Mouse (Mus musculus): ENCODE data around the gene Nr1d1. TPM values are rescaled to one million over a fixed set of nuclear protein-coding genes. Genes with fewer than 3 reads are reported as not detected.
A peak's percentile ranks its signal among the peaks of the same experiment; 100 is the strongest.

The Nr1d1 gene
- 3.8 and 3.9 TPM in 2 replicates for polyA plus RNA-seq (2014; fragmentation: Nextera tagmentation; extraction: Ambion mirVana)

GRCm38 (mm10) chr11:98774582-98775347 lies at the start of gene Nr1d1:
Gene Nr1d1, minus strand, starts transcription at chr11:98775333.
- Histone ChIP-seq H3K36me3 (ENCODE audit: control insufficient read depth, insufficient read depth, low read length) (peaks cover 10% of the 10 kb centered on the region; the same call in 1 of the 2 replicates), H3K4me1 (ENCODE audit: control insufficient read depth, insufficient read depth, low read length) (peaks cover 34% of the 10 kb centered on the region), H3K4me2 (ENCODE audit: low read depth, low read length) (peak within 1 kb of the TSS; percentile 84), H3K9ac (replicated peaks; ENCODE audit: low read depth, low read length) (peak within 1 kb of the TSS; percentile 51), H3K9me3 (ENCODE audit: control insufficient read depth, low read length) (no peaks in the 10 kb centered on the region), H3K4me3 (ENCODE audit: low read depth, low read length) (peak within 1 kb of the TSS; percentile 39), H3K27me3 (ENCODE audit: control insufficient read depth, insufficient read depth, low read length) (no peaks in the 10 kb centered on the region), H3K27ac (ENCODE audit: low read depth, low read length) (peak within 1 kb of the TSS; percentile 64)
- ATAC-seq (ENCODE audit: low read depth), result peak; percentile 32
- WGBS, result under 1% methylated on average over 22 of the region's 22 CpGs

- WGBS, result 97% methylated on average over 5 of the region's 5 CpGs
- H3K36me3 ChIP-seq (ENCODE audit: control insufficient read depth, insufficient read depth, low read length), result peaks cover 43% of the 10 kb centered on the region
- ATAC-seq (ENCODE audit: low read depth), result no peak
Observed at GRCm38 (mm10) chr11:98820968-98821367, 45.8 kb upstream of the Nr1d1 start.

GRCm38 (mm10) chr11:98816706-98817239 lies 41.6 kb upstream of the Nr1d1 start:
- Histone ChIP-seq H3K4me1 (ENCODE audit: control insufficient read depth, insufficient read depth, low read length) (no peaks in the 10 kb centered on the region), H3K4me3 (ENCODE audit: low read depth, low read length) (no peak overlapping the region), H3K27ac (ENCODE audit: low read depth, low read length) (no peak overlapping the region), H3K9ac (replicated peaks; ENCODE audit: low read depth, low read length) (no peak overlapping the region), H3K36me3 (ENCODE audit: control insufficient read depth, insufficient read depth, low read length) (peaks cover 26% of the 10 kb centered on the region), H3K27me3 (ENCODE audit: control insufficient read depth, insufficient read depth, low read length) (no peaks in the 10 kb centered on the region), H3K4me2 (ENCODE audit: low read depth, low read length) (no peak overlapping the region), H3K9me3 (ENCODE audit: control insufficient read depth, low read length) (no peaks in the 10 kb centered on the region)
- no peak for ATAC-seq (ENCODE audit: low read depth)
- 100% methylated on average over 1 of the region's 1 CpGs for WGBS

More at GRCm38 (mm10) chr11:98820968-98821367, 45.8 kb upstream of the Nr1d1 start:
- Histone ChIP-seq H3K4me3 (ENCODE audit: low read depth, low read length) (no peak overlapping the region), H3K9ac (replicated peaks; ENCODE audit: low read depth, low read length) (no peak overlapping the region), H3K4me2 (ENCODE audit: low read depth, low read length) (no peak overlapping the region), H3K27me3 (ENCODE audit: control insufficient read depth, insufficient read depth, low read length) (no peaks in the 10 kb centered on the region), H3K9me3 (ENCODE audit: control insufficient read depth, low read length) (no peaks in the 10 kb centered on the region), H3K4me1 (ENCODE audit: control insufficient read depth, insufficient read depth, low read length) (no peaks in the 10 kb centered on the region), H3K27ac (ENCODE audit: low read depth, low read length) (no peak overlapping the region)

GRCm38 (mm10) chr11:98810686-98811085 lies 35.6 kb upstream of the Nr1d1 start:
- WGBS, result 85% methylated on average over 7 of the region's 7 CpGs
- peak overlapping the region; percentile 97; the same call in 1 of the 2 replicates for H3K27ac ChIP-seq (ENCODE audit: low read depth, low read length)
- H3K4me2 ChIP-seq (ENCODE audit: low read depth, low read length), result peak overlapping the region; percentile 87
- H3K27me3 ChIP-seq (ENCODE audit: control insufficient read depth, insufficient read depth, low read length), result no peaks in the 10 kb centered on the region
- no peaks in the 10 kb centered on the region for H3K9me3 ChIP-seq (ENCODE audit: control insufficient read depth, low read length)
- peak overlapping the region; percentile 85 for H3K4me3 ChIP-seq (ENCODE audit: low read depth, low read length)
- peaks cover 21% of the 10 kb centered on the region for H3K36me3 ChIP-seq (ENCODE audit: control insufficient read depth, insufficient read depth, low read length)
- H3K9ac ChIP-seq (replicated peaks; ENCODE audit: low read depth, low read length), result peak overlapping the region; percentile 90; the same call in 1 of the 2 replicates
- ATAC-seq (ENCODE audit: low read depth), result no peak
- H3K4me1 ChIP-seq (ENCODE audit: control insufficient read depth, insufficient read depth, low read length), result peaks cover 12% of the 10 kb centered on the region; the same call in 1 of the 2 replicates

GRCm38 (mm10) chr11:98809457-98810290 lies 34.5 kb upstream of the Nr1d1 start:
- H3K27me3 ChIP-seq (ENCODE audit: control insufficient read depth, insufficient read depth, low read length), result no peaks in the 10 kb centered on the region
- under 1% methylated on average over 70 of the region's 84 CpGs for WGBS
- H3K36me3 ChIP-seq (ENCODE audit: control insufficient read depth, insufficient read depth, low read length), result peaks cover 31% of the 10 kb centered on the region
- no peaks in the 10 kb centered on the region for H3K9me3 ChIP-seq (ENCODE audit: control insufficient read depth, low read length)
- H3K27ac ChIP-seq (ENCODE audit: low read depth, low read length), result peak overlapping the region; percentile 97
- peaks cover 12% of the 10 kb centered on the region; the same call in 1 of the 2 replicates for H3K4me1 ChIP-seq (ENCODE audit: control insufficient read depth, insufficient read depth, low read length)
- peak; percentile 98 for ATAC-seq (ENCODE audit: low read depth)
- H3K4me3 ChIP-seq (ENCODE audit: low read depth, low read length), result peak overlapping the region; percentile 85
- peak overlapping the region; percentile 90 for H3K9ac ChIP-seq (replicated peaks; ENCODE audit: low read depth, low read length)
- H3K4me2 ChIP-seq (ENCODE audit: low read depth, low read length), result peak overlapping the region; percentile 87

- Histone ChIP-seq H3K9ac (replicated peaks; ENCODE audit: low read depth, low read length) (no peak overlapping the region), H3K9me3 (ENCODE audit: control insufficient read depth, low read length) (no peaks in the 10 kb centered on the region), H3K4me2 (ENCODE audit: low read depth, low read length) (0 out of 2 replicates have a peak overlapping the region, but pooled peaks have one; percentile 87), H3K27ac (ENCODE audit: low read depth, low read length) (0 out of 2 replicates have a peak overlapping the region, but pooled peaks have one; percentile 97), H3K4me3 (ENCODE audit: low read depth, low read length) (no peak overlapping the region), H3K27me3 (ENCODE audit: control insufficient read depth, insufficient read depth, low read length) (no peaks in the 10 kb centered on the region), H3K4me1 (ENCODE audit: control insufficient read depth, insufficient read depth, low read length) (peaks cover 12% of the 10 kb centered on the region; the same call in 1 of the 2 replicates), H3K36me3 (ENCODE audit: control insufficient read depth, insufficient read depth, low read length) (peaks cover 38% of the 10 kb centered on the region)
- 66% methylated on average over 2 of the region's 2 CpGs for WGBS
- ATAC-seq (ENCODE audit: low read depth), result no peak
Observed at GRCm38 (mm10) chr11:98808417-98808816, 33.3 kb upstream of the Nr1d1 start.

- Histone ChIP-seq H3K4me2 (ENCODE audit: low read depth, low read length) (no peak within 1 kb of the TSS), H3K4me3 (ENCODE audit: low read depth, low read length) (no peak within 1 kb of the TSS), H3K27me3 (ENCODE audit: control insufficient read depth, insufficient read depth, low read length) (no peaks in the 10 kb centered on the region), H3K4me1 (ENCODE audit: control insufficient read depth, insufficient read depth, low read length) (0 out of 2 replicates have a peak, but pooled peaks cover 5% of the 10 kb centered on the region), H3K9ac (replicated peaks; ENCODE audit: low read depth, low read length) (no peak within 1 kb of the TSS), H3K27ac (ENCODE audit: low read depth, low read length) (no peak within 1 kb of the TSS), H3K36me3 (ENCODE audit: control insufficient read depth, insufficient read depth, low read length) (peaks cover 72% of the 10 kb centered on the region), H3K9me3 (ENCODE audit: control insufficient read depth, low read length) (no peaks in the 10 kb centered on the region)
- no peak for ATAC-seq (ENCODE audit: low read depth)
- 94% methylated on average over 5 of the region's 5 CpGs for WGBS
Observed at GRCm38 (mm10) chr11:98804605-98805004, 29.5 kb upstream of the Nr1d1 start, which contains the start of gene Casc3. Gene Casc3, plus strand, starts transcription at chr11:98804905.

GRCm38 (mm10) chr11:98797909-98798308 lies 22.8 kb upstream of the Nr1d1 start:
- Histone ChIP-seq H3K9me3 (ENCODE audit: control insufficient read depth, low read length) (no peaks in the 10 kb centered on the region), H3K27me3 (ENCODE audit: control insufficient read depth, insufficient read depth, low read length) (no peaks in the 10 kb centered on the region), H3K4me3 (ENCODE audit: low read depth, low read length) (peak overlapping the region; percentile 100), H3K4me2 (ENCODE audit: low read depth, low read length) (peak overlapping the region; percentile 94), H3K27ac (ENCODE audit: low read depth, low read length) (no peak overlapping the region), H3K9ac (replicated peaks; ENCODE audit: low read depth, low read length) (peak overlapping the region; percentile 100), H3K4me1 (ENCODE audit: control insufficient read depth, insufficient read depth, low read length) (peaks cover 19% of the 10 kb centered on the region), H3K36me3 (ENCODE audit: control insufficient read depth, insufficient read depth, low read length) (peaks cover 36% of the 10 kb centered on the region)
- 44% methylated on average over 4 of the region's 4 CpGs for WGBS
- no peak for ATAC-seq (ENCODE audit: low read depth)
